Mouse (Mus musculus) CH12.LX (cell line): Measurements from ENCODE around the gene Col4a2. TPM values are rescaled to one million over a fixed set of nuclear protein-coding genes. Genes with fewer than 3 reads are reported as not detected.

Experiments
- DNase-seq: peaks from one replicate; pipeline ENCODE4 v3.0.0-alpha.2; 2013; ENCODE audit errors: extremely low read depth
- H3K27ac ChIP-seq: 2 replicates; pipeline ENCODE4 v1.5.1; 2012; ENCODE audit warnings: low read depth, mild to moderate bottlenecking, control low read depth, moderate library complexity; ENCODE audit not compliant: insufficient read depth
- H3K27me3 ChIP-seq: replicated peaks from 2 replicates; pipeline ENCODE3; 2012; ENCODE audit warnings: inconsistent platforms
- H3K36me3 ChIP-seq, 2 experiments: replicated peaks in 1 of 2; 2 replicates each; pipeline versions ENCODE3 to v1.6.1; 2012; ENCODE audit warnings: inconsistent platforms in 1 of 2, low read length in 1 of 2, mild to moderate bottlenecking in 1 of 2, mixed read lengths in 1 of 2, moderate library complexity in 1 of 2; ENCODE audit not compliant: control insufficient read depth in 1 of 2, insufficient read depth in 1 of 2
- H3K4me1 ChIP-seq, 2 experiments: 2 replicates each; pipeline ENCODE4 v1.6.1; 2012; ENCODE audit warnings: inconsistent platforms in 1 of 2, moderate library complexity in 1 of 2; ENCODE audit not compliant: insufficient read depth in 2 of 2, control insufficient read depth in 1 of 2
- H3K4me2 ChIP-seq: 2 replicates; pipeline ENCODE4 v1.6.1; 2012; ENCODE audit warnings: low read depth, mild to moderate bottlenecking, control low read depth; ENCODE audit not compliant: poor library complexity, insufficient read depth, severe bottlenecking
- H3K4me3 ChIP-seq, 3 experiments: fragments of 150-350 bp in 1 of 3; sonication (generic) in 1 of 3; replicated peaks in 1 of 3; 2 replicates each; pipeline versions ENCODE3 to v1.5.1; 2011 to 2012; ENCODE audit warnings: low read depth in 2 of 3, low read length in 2 of 3, mild to moderate bottlenecking in 2 of 3, moderate library complexity in 2 of 3, control low read depth in 1 of 3, improper control_type of control experiment in 1 of 3, inconsistent platforms in 1 of 3, mixed read lengths in 1 of 3; ENCODE audit not compliant: poor library complexity in 1 of 3
- H3K79me2 ChIP-seq: replicated peaks from 2 replicates; pipeline ENCODE4 v1.6.1; 2012; ENCODE audit warnings: mild to moderate bottlenecking, moderate library complexity; ENCODE audit not compliant: control insufficient read depth, poor library complexity, insufficient read depth, severe bottlenecking; ENCODE audit errors: extremely low read depth
- H3K9ac ChIP-seq: 2 replicates; pipeline ENCODE4 v1.6.1; 2012; ENCODE audit warnings: low read depth, mild to moderate bottlenecking, control low read depth, moderate library complexity; ENCODE audit not compliant: insufficient read depth
- H3K9me3 ChIP-seq: replicated peaks from 2 replicates; pipeline ENCODE3; 2012; ENCODE audit warnings: low read length, inconsistent platforms, mixed read lengths
- CHD1 ChIP-seq: IDR thresholded peaks from 2 replicates; pipeline ENCODE4 v1.6.1; 2012; ENCODE audit warnings: low read depth, low read length, improper control_type of control experiment, inconsistent platforms
- CTCF ChIP-seq, 2 experiments: IDR thresholded peaks in 1 of 2; conservative IDR thresholded peaks in 1 of 2; 2 replicates each; pipeline ENCODE4 v1.5.1; 2011 to 2012; ENCODE audit warnings: low read depth in 2 of 2, low read length in 2 of 2, improper control_type of control experiment in 1 of 2, inconsistent platforms in 1 of 2, mild to moderate bottlenecking in 1 of 2, moderate library complexity in 1 of 2
- EP300 ChIP-seq: IDR thresholded peaks from 2 replicates; pipeline ENCODE4 v1.6.1; 2011; ENCODE audit warnings: low read length, improper control_type of control experiment
- ETS1 ChIP-seq: conservative IDR thresholded peaks from 2 replicates; pipeline ENCODE4 v1.6.1; 2012; ENCODE audit warnings: low read depth, mild to moderate bottlenecking, inconsistent platforms, low read length, improper control_type of control experiment, moderate library complexity
- GABPA ChIP-seq: IDR thresholded peaks from 2 replicates; pipeline ENCODE4 v1.6.1; 2012; ENCODE audit warnings: low read depth, low read length, improper control_type of control experiment, inconsistent platforms; ENCODE audit not compliant: insufficient replicate concordance
- HCFC1 ChIP-seq: IDR thresholded peaks from 2 replicates; pipeline ENCODE4 v1.6.1; 2012; ENCODE audit warnings: low read depth, mild to moderate bottlenecking, inconsistent platforms, low read length, improper control_type of control experiment
- IRF4 ChIP-seq: IDR thresholded peaks from 2 replicates; pipeline ENCODE4 v1.6.1; 2014; ENCODE audit warnings: low read depth, mild to moderate bottlenecking, inconsistent platforms, low read length, improper control_type of control experiment
- JUN ChIP-seq: IDR thresholded peaks from 2 replicates; pipeline ENCODE4 v1.6.1; 2011; ENCODE audit warnings: low read depth, mild to moderate bottlenecking, low read length, improper control_type of control experiment, moderate library complexity; ENCODE audit not compliant: insufficient read depth
- JUND ChIP-seq: conservative IDR thresholded peaks from 2 replicates; pipeline ENCODE4 v1.6.1; 2011; ENCODE audit warnings: low read depth, low read length, improper control_type of control experiment
- KAT2A ChIP-seq: IDR thresholded peaks from 2 replicates; pipeline ENCODE4 v1.6.1; 2012; ENCODE audit warnings: low read length, improper control_type of control experiment, inconsistent platforms; ENCODE audit not compliant: insufficient replicate concordance
- MAX ChIP-seq: IDR thresholded peaks from 2 replicates; pipeline ENCODE4 v1.6.1; 2011; ENCODE audit warnings: low read length, improper control_type of control experiment
- MAZ ChIP-seq: IDR thresholded peaks from 2 replicates; pipeline ENCODE4 v1.6.1; 2012; ENCODE audit warnings: low read depth, mild to moderate bottlenecking, inconsistent platforms, low read length, improper control_type of control experiment, moderate library complexity
- MXI1 ChIP-seq: IDR thresholded peaks from 2 replicates; pipeline ENCODE4 v1.6.1; 2011; ENCODE audit warnings: mild to moderate bottlenecking, low read depth, low read length, improper control_type of control experiment
- PAX5 ChIP-seq: IDR thresholded peaks from 2 replicates; pipeline ENCODE4 v1.6.1; 2012; ENCODE audit warnings: low read length, inconsistent platforms, mixed read lengths
- POLR2A ChIP-seq: IDR thresholded peaks from 2 replicates; pipeline ENCODE4 v1.6.1; 2011; ENCODE audit warnings: low read depth, mild to moderate bottlenecking, improper control_type of control experiment, low read length
- POLR2AphosphoS2 ChIP-seq: IDR thresholded peaks from 2 replicates; pipeline ENCODE4 v1.6.1; 2011; ENCODE audit warnings: low read depth, low read length, improper control_type of control experiment
- RCOR1 ChIP-seq: conservative IDR thresholded peaks from 2 replicates; pipeline ENCODE4 v1.6.1; 2012; ENCODE audit warnings: low read depth, mild to moderate bottlenecking, inconsistent platforms, low read length, improper control_type of control experiment
- SIN3A ChIP-seq: IDR thresholded peaks from 2 replicates; pipeline ENCODE4 v1.6.1; 2012; ENCODE audit warnings: low read length, improper control_type of control experiment, inconsistent platforms
- TCF12 ChIP-seq: IDR thresholded peaks from 2 replicates; pipeline ENCODE4 v1.6.1; 2014; ENCODE audit warnings: low read depth, mild to moderate bottlenecking, inconsistent platforms, low read length, improper control_type of control experiment
- UBTF ChIP-seq: IDR thresholded peaks from 2 replicates; pipeline ENCODE4 v1.6.1; 2012; ENCODE audit warnings: low read depth, mild to moderate bottlenecking, inconsistent platforms, low read length, improper control_type of control experiment, moderate library complexity
- ZC3H11A ChIP-seq: IDR thresholded peaks from 2 replicates; pipeline ENCODE4 v1.6.1; 2012; ENCODE audit warnings: low read depth, mild to moderate bottlenecking, inconsistent platforms, low read length, improper control_type of control experiment
- ZNF384 ChIP-seq: IDR thresholded peaks from 2 replicates; pipeline ENCODE4 v1.6.1; 2012; ENCODE audit warnings: low read depth, low read length, improper control_type of control experiment, inconsistent platforms
- dilution Hi-C: fragments of 300-500 bp; cut with MboI; formaldehyde crosslinking; loops from 2 replicates; pipeline ENCODE4 v1.14.3; 2020; ENCODE audit warnings: low sequenced_read_pairs; ENCODE audit not compliant: extremely low pct_unique_long_range_greater_than_20kb, extremely low pct_ligation_motif_present
- in situ Hi-C: fragments of 300-500 bp; cut with MboI; formaldehyde crosslinking; loops from 3 replicates; pipeline ENCODE4 v1.14.3; 2019; ENCODE audit warnings: low sequenced_read_pairs, low pct_ligation_motif_present, low pct_unique_long_range_greater_than_20kb, mixed read lengths
- polyA plus RNA-seq: library from polyadenylated mRNA; unstranded; fragments of >175 nt; gene quantifications from 2 replicates; pipeline ENCODE4 v1.2.1, GENCODE M21; 2012; ENCODE audit warnings: low read depth; ENCODE audit not compliant: insufficient read length
- total RNA-seq, 2 experiments: library from RNA; depleted of rRNA; stranded (reverse); fragments of 300-350 nt in 1 of 2; fragments of >200 nt in 1 of 2; gene quantifications; 2 replicates each; pipeline ENCODE4 v1.2.3; 2012 to 2014

Gene Col4a2
- total and polyA plus RNA-seq, 3 experiments, result 0.04 to 0.07 TPM; not detected in 1

DNA sequence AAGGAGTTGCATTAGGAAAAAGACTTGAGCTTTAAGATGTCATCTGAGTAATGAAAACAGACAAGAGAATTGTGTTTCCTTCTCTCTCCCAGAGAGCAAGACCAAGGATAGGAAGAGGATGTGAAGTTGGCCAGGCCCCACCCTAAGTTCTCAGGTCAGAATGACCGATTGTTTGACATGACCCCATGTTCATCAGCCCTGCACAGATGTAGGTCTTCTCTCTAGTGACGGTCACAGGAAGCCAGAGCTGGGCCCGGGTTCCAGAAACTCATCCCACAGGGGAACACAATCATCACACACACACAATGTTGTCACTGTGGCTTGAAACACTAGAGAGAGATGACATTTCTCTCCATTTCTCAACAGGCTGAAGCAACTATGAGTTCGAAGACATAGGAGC, 27.2 kb upstream of the Col4a2 start:
- peaks cover 10% of the 10 kb centered on the region for H3K9me3 ChIP-seq

DNA sequence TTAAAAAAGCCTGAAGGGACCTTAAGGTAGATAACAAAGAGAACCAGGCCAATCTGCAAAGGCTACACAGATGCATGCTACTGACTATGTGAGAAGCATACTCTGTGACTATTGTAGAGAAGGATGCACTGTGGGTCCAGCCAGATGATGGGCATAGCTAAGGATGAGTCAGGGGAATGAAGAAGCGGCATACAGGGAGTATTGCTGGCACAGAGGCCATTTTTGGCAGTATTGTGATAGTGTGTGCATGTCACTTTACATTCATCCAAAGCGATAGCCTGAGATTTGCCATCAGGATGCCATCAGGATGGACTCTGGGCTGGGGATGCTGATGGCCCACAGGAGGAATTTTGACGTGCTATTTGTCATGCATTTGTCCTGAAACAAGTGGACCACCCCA, 25.5 kb upstream of the Col4a2 start:
- in situ Hi-C loops (no loop called here), dilution Hi-C loops (no loop called here)
- DNase-seq, result no peak
- Histone ChIP-seq H3K4me3 (no peak overlapping the region), H3K79me2 (no peaks in the 10 kb centered on the region), H3K4me2 (no peak overlapping the region), H3K36me3 (no peaks in the 10 kb centered on the region), H3K9me3 (peaks cover 4% of the 10 kb centered on the region), H3K27ac (no peak overlapping the region), H3K9ac (no peak overlapping the region), H3K4me1 (no peaks in the 10 kb centered on the region), H3K27me3 (peaks cover 69% of the 10 kb centered on the region)
- TF ChIP-seq TCF12 (no peak), EP300 (no peak), JUN (no peak), UBTF (no peak), ZNF384 (no peak), MXI1 (no peak), MAX (no peak), KAT2A (no peak), POLR2AphosphoS2 (no peak), POLR2A (no peak), ZC3H11A (no peak), JUND (no peak), ETS1 (no peak), CTCF (conservative IDR thresholded peaks at IDR 0.05 in 1 of 2, IDR thresholded peaks at IDR 0.05 in 1 of 2; ENCODE audit: low read depth in 2 of 2, low read length in 2 of 2) (no peak), HCFC1 (no peak), IRF4 (no peak)

More for the DNA sequence above, 27.2 kb upstream of the Col4a2 start:
- no peaks in the 10 kb centered on the region for H3K36me3 ChIP-seq
- no peak for TF ChIP-seq ZNF384
- no peak for TF ChIP-seq TCF12
- no peak for TF ChIP-seq GABPA
- TF ChIP-seq MAZ, result no peak
- no peak for TF ChIP-seq CHD1
- TF ChIP-seq RCOR1, result no peak
- TF ChIP-seq SIN3A, result no peak
- TF ChIP-seq PAX5, result no peak
- no peak for TF ChIP-seq POLR2A
- peaks cover 74% of the 10 kb centered on the region for H3K27me3 ChIP-seq
- H3K27ac ChIP-seq, result no peak overlapping the region
- H3K4me3 ChIP-seq, result no peak overlapping the region
- H3K79me2 ChIP-seq, result no peaks in the 10 kb centered on the region
- no peaks in the 10 kb centered on the region for H3K4me1 ChIP-seq
- in situ Hi-C loops (no loop called here), dilution Hi-C loops (no loop called here)
- no peak overlapping the region for H3K9ac ChIP-seq
- H3K4me2 ChIP-seq, result no peak overlapping the region
- DNase-seq, result no peak
